Mouse (Mus musculus) C2C12 (cell line): ENCODE results near the gene Zbtb17.

Experiments used
- CTCF ChIP-seq: IDR thresholded peaks from one replicate; pipeline ENCODE4 v1.5.1; 2011; ENCODE audit not compliant: control insufficient read depth, insufficient read depth, insufficient read length
- MYOG ChIP-seq: IDR thresholded peaks from one replicate; pipeline ENCODE4 v1.6.1; 2011; ENCODE audit not compliant: control insufficient read depth, insufficient read length; ENCODE audit errors: extremely low read depth

- TF ChIP-seq CTCF (no peak), MYOG (no peak)
Observed at GRCm38 (mm10) chr4:141458888-141459287, 14.4 kb downstream of the Zbtb17 start.
